Mouse (Mus musculus) kidney, postnatal 0 days (tissue): Measurements from ENCODE around the gene Gata2. TPM values are rescaled to one million over a fixed set of nuclear protein-coding genes. Genes with fewer than 3 reads are reported as not detected.
A peak's percentile ranks its signal among the peaks of the same experiment; 100 is the strongest.

Experiments used
- ATAC-seq: fragments of 200-750 bp; cut with Nextera tagmentation; replicated peaks from 2 replicates; pipeline ENCODE4 v1.8.0; 2017; ENCODE audit warnings: low read depth, moderate number of reproducible peaks, moderate TSS enrichment, moderate library complexity; ENCODE audit not compliant: low FRiP score
- DNase-seq: peaks from one replicate; pipeline ENCODE4 v3.0.0-alpha.2; 2016; ENCODE audit warnings: low spot score
- H3K27ac ChIP-seq: fragments of 300-500 bp; sonication (generic); 2 replicates; pipeline ENCODE4 v1.5.1; 2014; ENCODE audit warnings: mild to moderate bottlenecking
- H3K27me3 ChIP-seq: fragments of 300-500 bp; sonication (generic); 2 replicates; pipeline ENCODE4 v1.6.1; 2014; ENCODE audit warnings: low read length, mixed read lengths; ENCODE audit not compliant: insufficient read depth
- H3K36me3 ChIP-seq: fragments of 300-500 bp; sonication (generic); 2 replicates; pipeline ENCODE4 v1.6.1; 2014; ENCODE audit warnings: low read length, mixed read lengths; ENCODE audit not compliant: insufficient read depth
- H3K4me1 ChIP-seq: fragments of 300-500 bp; sonication (generic); replicated peaks from 2 replicates; pipeline ENCODE4 v1.6.1; 2014; ENCODE audit warnings: antibody characterized with exemption, low read length, mixed read lengths; ENCODE audit not compliant: insufficient read depth
- H3K4me2 ChIP-seq: fragments of 300-500 bp; sonication (generic); 2 replicates; pipeline ENCODE4 v1.6.1; 2014; ENCODE audit warnings: mild to moderate bottlenecking, low read length, moderate library complexity, mixed read lengths
- H3K4me3 ChIP-seq: fragments of 300-500 bp; sonication (generic); replicated peaks from 2 replicates; pipeline ENCODE4 v1.5.1; 2014; ENCODE audit warnings: low read depth, low read length
- H3K9ac ChIP-seq: fragments of 300-500 bp; sonication (generic); 2 replicates; pipeline ENCODE4 v1.6.1; 2014; ENCODE audit warnings: low read depth, low read length
- H3K9me3 ChIP-seq: fragments of 300-500 bp; sonication (generic); replicated peaks from 2 replicates; pipeline ENCODE4 v1.6.1; 2016; ENCODE audit warnings: low read length, inconsistent platforms, mixed read lengths
- CTCF ChIP-seq: IDR thresholded peaks from 2 replicates; pipeline ENCODE4 v1.5.1; 2016; ENCODE audit warnings: antibody characterized with exemption, low read depth, mild to moderate bottlenecking, moderate library complexity
- WGBS: fragments of 180-500 bp; shearing (Covaris S2); extraction: QIAGEN DNeasy Blood & Tissue Kit; methylation state at CpG from one replicate; pipeline ENCODE4 v1.1.7; 2014; 5-methylcytosine and 5-hydroxymethylcytosine counted together
- polyA plus RNA-seq: library from polyadenylated mRNA; unstranded; fragments of >200 nt; fragmentation: Nextera tagmentation; extraction: Ambion mirVana; gene quantifications from 2 replicates; pipeline ENCODE4 v1.2.1, GENCODE M21; 2015

The Gata2 gene
- polyA plus RNA-seq, 1 experiment from 2014 or later: 64.3 TPM

- no peaks in the 10 kb centered on the region for H3K36me3 ChIP-seq
- no peak for DNase-seq
- no peak overlapping the region for H3K27ac ChIP-seq
- no peak overlapping the region for H3K4me3 ChIP-seq
- 29% methylated on average over 8 of the region's 8 CpGs for WGBS
- no peak for TF ChIP-seq CTCF
- H3K4me1 ChIP-seq: peaks cover 26% of the 10 kb centered on the region
- no peak for ATAC-seq
- peaks cover 85% of the 10 kb centered on the region for H3K27me3 ChIP-seq
- H3K4me2 ChIP-seq: no peak overlapping the region
- no peaks in the 10 kb centered on the region for H3K9me3 ChIP-seq
- no peak overlapping the region for H3K9ac ChIP-seq
These were observed 935 bp upstream of the Gata2 start for GRCm38 (mm10) chr6:88192756-88193155.

- Histone ChIP-seq H3K36me3 (no peaks in the 10 kb centered on the region), H3K9ac (peak overlapping the region; percentile 58), H3K9me3 (no peaks in the 10 kb centered on the region), H3K4me3 (peak overlapping the region; percentile 38), H3K4me2 (peak overlapping the region; percentile 56), H3K27ac (no peak overlapping the region), H3K27me3 (peaks cover 81% of the 10 kb centered on the region), H3K4me1 (peaks cover 35% of the 10 kb centered on the region)
- no peak; the same call in 1 of the 2 replicates for TF ChIP-seq CTCF
- no peak for DNase-seq
- no peak for ATAC-seq
- 4% methylated on average over 57 of the region's 58 CpGs for WGBS
These were observed 624 bp downstream of the Gata2 start for GRCm38 (mm10) chr6:88194053-88194977.

- Histone ChIP-seq H3K4me3 (no peak overlapping the region), H3K4me2 (peak overlapping the region; percentile 56), H3K9me3 (no peaks in the 10 kb centered on the region), H3K27me3 (peaks cover 80% of the 10 kb centered on the region), H3K4me1 (peaks cover 35% of the 10 kb centered on the region), H3K27ac (no peak overlapping the region), H3K36me3 (no peaks in the 10 kb centered on the region), H3K9ac (no peak overlapping the region)
- WGBS: 20% methylated on average over 7 of the region's 7 CpGs
- no peak for TF ChIP-seq CTCF
- DNase-seq (no peak), ATAC-seq (no peak)
These were observed 1.3 kb downstream of the Gata2 start for GRCm38 (mm10) chr6:88194978-88195325.

GRCm38 (mm10) chr6:88196054-88196732, 2.5 kb downstream of the Gata2 start:
- DNase-seq (peak; percentile 4), ATAC-seq (no peak)
- Histone ChIP-seq H3K4me1 (peaks cover 31% of the 10 kb centered on the region), H3K27ac (0 out of 2 replicates have a peak overlapping the region, but pooled peaks have one; percentile 19), H3K4me3 (peak overlapping the region; percentile 52), H3K9ac (peak overlapping the region; percentile 58), H3K27me3 (peaks cover 80% of the 10 kb centered on the region), H3K36me3 (no peaks in the 10 kb centered on the region), H3K9me3 (no peaks in the 10 kb centered on the region), H3K4me2 (peak overlapping the region; percentile 73)
- 12% methylated on average over 33 of the region's 33 CpGs for WGBS
- no peak for TF ChIP-seq CTCF

GRCm38 (mm10) chr6:88196733-88197312, 3.1 kb downstream of the Gata2 start:
- WGBS: under 1% methylated on average over 39 of the region's 44 CpGs
- Histone ChIP-seq H3K36me3 (no peaks in the 10 kb centered on the region), H3K4me2 (peak overlapping the region; percentile 73), H3K9ac (peak overlapping the region; percentile 58), H3K27ac (peak overlapping the region; percentile 19), H3K9me3 (no peaks in the 10 kb centered on the region), H3K4me1 (peaks cover 31% of the 10 kb centered on the region), H3K27me3 (peaks cover 80% of the 10 kb centered on the region), H3K4me3 (peak overlapping the region; percentile 52)
- ATAC-seq (no peak), DNase-seq (peak; percentile 10)
- TF ChIP-seq CTCF: no peak
